Mouse (Mus musculus): ENCODE measurements around the gene Akna. TPM values are rescaled to one million over a fixed set of nuclear protein-coding genes. Genes with fewer than 3 reads are reported as not detected.

Akna gene
- total RNA-seq, 1 experiment: 2.7 TPM

DNA sequence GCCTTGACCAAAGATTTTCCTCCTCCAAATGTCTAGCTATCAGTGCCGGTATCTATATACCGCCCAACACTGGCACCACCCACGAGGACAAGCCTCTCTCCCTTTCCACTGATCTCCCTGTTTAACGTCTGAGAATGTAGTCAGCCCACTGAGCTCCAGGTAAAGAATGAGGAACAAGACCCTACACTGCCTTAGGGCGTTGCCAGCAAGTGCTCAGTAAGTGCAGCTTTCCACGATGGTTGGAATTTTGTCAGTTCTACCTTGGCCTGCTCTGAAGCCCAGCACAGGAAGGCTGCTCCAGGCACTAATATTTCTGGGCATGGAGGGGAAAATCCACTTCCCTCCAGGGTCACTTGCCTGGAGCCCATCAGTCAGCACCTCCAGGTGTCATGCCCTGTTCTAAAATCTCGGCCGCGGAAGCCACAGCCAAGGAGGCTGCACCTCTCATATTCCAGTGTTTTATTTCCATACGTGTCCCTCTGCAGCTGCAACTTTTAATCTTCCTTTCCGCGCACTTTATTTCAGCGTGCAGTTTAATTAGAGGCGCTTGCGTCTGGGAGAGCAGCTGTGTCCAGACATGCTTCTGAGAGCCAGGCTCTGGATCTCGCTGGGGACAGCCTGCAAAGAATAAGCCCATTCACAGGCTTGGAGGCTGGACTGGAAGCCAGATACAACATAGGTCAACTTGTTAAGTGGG, 34.1 kb upstream of the Akna start:
- no peak overlapping the region for H3K27ac ChIP-seq (ENCODE audit: insufficient read depth, low read depth, low read length, poor library complexity, severe bottlenecking)
- H3K9ac ChIP-seq (ENCODE audit: insufficient read depth, low read depth, low read length, poor library complexity, severe bottlenecking): no peak overlapping the region
- TF ChIP-seq MAFK (IDR thresholded peaks at IDR 0.05; ENCODE audit: insufficient read depth, low read depth, low read length) (no peak), ZC3H11A (IDR thresholded peaks at IDR 0.05; ENCODE audit: borderline replicate concordance, low read depth, low read length) (no peak), HCFC1 (IDR thresholded peaks at IDR 0.05; ENCODE audit: borderline replicate concordance, insufficient read depth, low read length) (no peak), ZNF384 (IDR thresholded peaks at IDR 0.05; ENCODE audit: low read depth, low read length) (no peak), CHD2 (IDR thresholded peaks at IDR 0.05; ENCODE audit: low read depth, low read length) (no peak)
- no peak for DNase-seq (ENCODE audit: low read depth, low spot score)
- no peak overlapping the region for H3K4me3 ChIP-seq (ENCODE audit: insufficient read depth in 1 of 2, low read depth in 1 of 2, low read length in 2 of 2, poor library complexity in 1 of 2, severe bottlenecking in 1 of 2)
- peaks cover 0 to 11% of the 10 kb centered on the region in 2 experiments; a peak in 2 of 4 replicates for H3K4me1 ChIP-seq (ENCODE audit: control insufficient read depth in 2 of 2, insufficient read depth in 2 of 2, low read length in 2 of 2, poor library complexity in 1 of 2)
- no peaks in the 10 kb centered on the region for H3K9me3 ChIP-seq (ENCODE audit: control insufficient read depth, insufficient read depth, low read depth, low read length)
- in situ Hi-C loops (cut with MboI; ENCODE audit: low sequenced_read_pairs in 2 of 2, unreplicated experiment in 2 of 2): no loop called here
- H3K36me3 ChIP-seq (ENCODE audit: control insufficient read depth, insufficient read depth, low read length, poor library complexity, severe bottlenecking): peaks cover 2% of the 10 kb centered on the region; the same call in 1 of the 2 replicates

DNA sequence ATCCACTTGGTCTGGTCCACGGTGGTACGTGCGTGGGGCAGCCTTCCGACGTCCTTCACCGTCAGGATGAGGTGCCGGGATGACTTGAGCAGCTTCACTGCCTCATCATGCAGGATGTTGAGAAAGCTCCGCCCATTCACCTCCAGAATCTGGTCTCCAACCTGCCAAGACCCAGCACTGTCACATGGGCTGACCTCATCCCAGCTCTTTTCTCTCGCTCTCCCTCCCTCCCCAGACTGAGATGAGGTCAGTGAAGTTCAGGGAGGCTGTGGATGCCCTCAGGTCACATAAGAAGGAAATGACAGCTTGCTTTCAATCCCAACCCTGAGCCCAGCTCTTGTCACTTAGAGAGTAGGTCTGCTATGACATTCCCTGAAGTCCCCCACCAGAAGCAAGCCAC, 32.2 kb upstream of the Akna start:
- TF ChIP-seq HCFC1 (IDR thresholded peaks at IDR 0.05; ENCODE audit: borderline replicate concordance, insufficient read depth, low read length): no peak
- TF ChIP-seq MAFK (IDR thresholded peaks at IDR 0.05; ENCODE audit: insufficient read depth, low read depth, low read length): no peak
- TF ChIP-seq ZC3H11A (IDR thresholded peaks at IDR 0.05; ENCODE audit: borderline replicate concordance, low read depth, low read length): no peak
- TF ChIP-seq CHD2 (IDR thresholded peaks at IDR 0.05; ENCODE audit: low read depth, low read length): no peak
- no peak for TF ChIP-seq ZNF384 (IDR thresholded peaks at IDR 0.05; ENCODE audit: low read depth, low read length)
- Histone ChIP-seq H3K9me3 (ENCODE audit: control insufficient read depth, insufficient read depth, low read depth, low read length) (no peaks in the 10 kb centered on the region), H3K27ac (ENCODE audit: insufficient read depth, low read depth, low read length, poor library complexity, severe bottlenecking) (no peak overlapping the region), H3K4me3 (ENCODE audit: insufficient read depth in 1 of 2, low read depth in 1 of 2, low read length in 2 of 2, poor library complexity in 1 of 2, severe bottlenecking in 1 of 2) (no peak overlapping the region), H3K36me3 (ENCODE audit: control insufficient read depth, insufficient read depth, low read length, poor library complexity, severe bottlenecking) (peaks cover 2% of the 10 kb centered on the region; the same call in 1 of the 2 replicates), H3K4me1 (ENCODE audit: control insufficient read depth in 2 of 2, insufficient read depth in 2 of 2, low read length in 2 of 2, poor library complexity in 1 of 2) (peaks cover 0 to 12% of the 10 kb centered on the region in 2 experiments; a peak in 2 of 4 replicates), H3K9ac (ENCODE audit: insufficient read depth, low read depth, low read length, poor library complexity, severe bottlenecking) (no peak overlapping the region)
- in situ Hi-C loops (cut with MboI; ENCODE audit: low sequenced_read_pairs in 2 of 2, unreplicated experiment in 2 of 2): no loop called here
- DNase-seq (ENCODE audit: low read depth, low spot score): no peak

DNA sequence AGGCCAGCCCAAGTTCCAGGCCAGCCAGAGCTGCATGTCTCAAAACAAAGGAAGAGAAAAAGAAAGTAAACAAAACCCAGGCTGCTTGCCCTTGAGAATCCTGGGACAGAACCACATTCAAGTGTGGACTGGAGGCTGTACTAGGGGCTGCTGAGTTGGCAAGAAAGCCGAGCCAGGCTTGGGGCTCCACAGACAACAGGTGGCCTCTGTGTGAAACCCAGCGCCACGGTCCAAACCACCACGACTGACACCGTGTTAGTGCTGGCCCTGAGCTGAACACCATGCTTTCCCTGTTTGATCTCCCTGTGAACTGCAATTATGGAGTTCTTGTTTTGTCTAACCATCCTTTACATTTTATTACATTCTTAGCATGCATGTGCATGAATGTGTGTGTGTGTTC, 27.9 kb upstream of the Akna start:
- H3K4me3 ChIP-seq (ENCODE audit: insufficient read depth in 1 of 2, low read depth in 1 of 2, low read length in 2 of 2, poor library complexity in 1 of 2, severe bottlenecking in 1 of 2): no peak overlapping the region
- TF ChIP-seq HCFC1 (IDR thresholded peaks at IDR 0.05; ENCODE audit: borderline replicate concordance, insufficient read depth, low read length): no peak
- TF ChIP-seq MAFK (IDR thresholded peaks at IDR 0.05; ENCODE audit: insufficient read depth, low read depth, low read length): 0 out of 2 replicates have a peak, but pooled peaks have one; percentile 26
- H3K9me3 ChIP-seq (ENCODE audit: control insufficient read depth, insufficient read depth, low read depth, low read length): no peaks in the 10 kb centered on the region
- no peak overlapping the region for H3K27ac ChIP-seq (ENCODE audit: insufficient read depth, low read depth, low read length, poor library complexity, severe bottlenecking)
- H3K4me1 ChIP-seq (ENCODE audit: control insufficient read depth in 2 of 2, insufficient read depth in 2 of 2, low read length in 2 of 2, poor library complexity in 1 of 2): peaks cover 0 to 34% of the 10 kb centered on the region in 2 experiments; a peak in 2 of 4 replicates
- DNase-seq (ENCODE audit: low read depth, low spot score): no peak
- H3K36me3 ChIP-seq (ENCODE audit: control insufficient read depth, insufficient read depth, low read length, poor library complexity, severe bottlenecking): peaks cover 2% of the 10 kb centered on the region; the same call in 1 of the 2 replicates
- in situ Hi-C loops (cut with MboI; ENCODE audit: low sequenced_read_pairs in 2 of 2, unreplicated experiment in 2 of 2): no loop called here
- H3K9ac ChIP-seq (ENCODE audit: insufficient read depth, low read depth, low read length, poor library complexity, severe bottlenecking): no peak overlapping the region

DNA sequence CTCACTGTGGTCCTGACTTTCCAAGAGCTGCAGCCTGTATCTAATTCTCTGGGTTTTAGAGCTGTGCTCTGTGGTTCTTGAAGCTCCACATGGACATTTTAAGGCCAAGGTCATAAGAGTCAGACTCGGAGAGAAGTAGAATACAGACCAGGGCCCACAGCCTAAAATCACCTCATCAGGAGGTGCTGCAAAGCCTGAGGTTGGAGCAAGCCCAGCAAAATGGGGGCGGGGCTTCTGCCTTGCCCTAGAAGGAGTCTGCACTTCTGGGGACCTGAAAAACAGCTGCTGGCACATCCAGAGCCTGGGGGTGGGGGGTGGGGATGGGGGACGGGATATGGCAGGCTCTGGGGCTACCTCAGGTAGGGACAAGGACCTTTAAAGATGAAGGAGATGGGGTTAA, 27.2 kb upstream of the Akna start:
- TF ChIP-seq ZC3H11A (IDR thresholded peaks at IDR 0.05; ENCODE audit: borderline replicate concordance, low read depth, low read length) (no peak), HCFC1 (IDR thresholded peaks at IDR 0.05; ENCODE audit: borderline replicate concordance, insufficient read depth, low read length) (no peak), MAFK (IDR thresholded peaks at IDR 0.05; ENCODE audit: insufficient read depth, low read depth, low read length) (no peak), ZNF384 (IDR thresholded peaks at IDR 0.05; ENCODE audit: low read depth, low read length) (no peak), CHD2 (IDR thresholded peaks at IDR 0.05; ENCODE audit: low read depth, low read length) (no peak)
- Histone ChIP-seq H3K9me3 (ENCODE audit: control insufficient read depth, insufficient read depth, low read depth, low read length) (no peaks in the 10 kb centered on the region), H3K4me1 (ENCODE audit: control insufficient read depth in 2 of 2, insufficient read depth in 2 of 2, low read length in 2 of 2, poor library complexity in 1 of 2) (peaks cover 0 to 36% of the 10 kb centered on the region in 2 experiments; a peak in 2 of 4 replicates), H3K4me3 (ENCODE audit: insufficient read depth in 1 of 2, low read depth in 1 of 2, low read length in 2 of 2, poor library complexity in 1 of 2, severe bottlenecking in 1 of 2) (no peak overlapping the region), H3K36me3 (ENCODE audit: control insufficient read depth, insufficient read depth, low read length, poor library complexity, severe bottlenecking) (peaks cover 2% of the 10 kb centered on the region; the same call in 1 of the 2 replicates), H3K9ac (ENCODE audit: insufficient read depth, low read depth, low read length, poor library complexity, severe bottlenecking) (no peak overlapping the region), H3K27ac (ENCODE audit: insufficient read depth, low read depth, low read length, poor library complexity, severe bottlenecking) (no peak overlapping the region)
- in situ Hi-C loops (cut with MboI; ENCODE audit: low sequenced_read_pairs in 2 of 2, unreplicated experiment in 2 of 2): no loop called here
- DNase-seq (ENCODE audit: low read depth, low spot score): no peak
